Mouse (Mus musculus) forebrain, embryonic 10.5 days (tissue): ENCODE measurements around the gene C4bp. TPM values are rescaled to one million over a fixed set of nuclear protein-coding genes. Genes with fewer than 3 reads are reported as not detected.

Experiments
- DNase-seq: peaks from one replicate; pipeline ENCODE4 v3.0.0-alpha.2; 2017; ENCODE audit warnings: low spot score; ENCODE audit errors: extremely low spot score
- H3K27ac ChIP-seq: fragments of 300-500 bp; sonication (generic); 2 replicates; pipeline ENCODE4 v1.5.1; 2016; ENCODE audit warnings: mild to moderate bottlenecking
- H3K27me3 ChIP-seq: fragments of 300-500 bp; sonication (generic); 2 replicates; pipeline ENCODE4 v1.6.1; 2016; ENCODE audit warnings: mild to moderate bottlenecking; ENCODE audit not compliant: poor library complexity, severe bottlenecking
- H3K36me3 ChIP-seq: fragments of 300-500 bp; sonication (generic); replicated peaks from 2 replicates; pipeline ENCODE4 v1.6.1; 2016; ENCODE audit warnings: mild to moderate bottlenecking, moderate library complexity
- H3K4me1 ChIP-seq: fragments of 300-500 bp; sonication (generic); 2 replicates; pipeline ENCODE4 v1.6.1; 2016
- H3K4me3 ChIP-seq: fragments of 300-500 bp; sonication (generic); 2 replicates; pipeline ENCODE4 v1.5.1; 2016; ENCODE audit warnings: mild to moderate bottlenecking, moderate library complexity
- H3K9me3 ChIP-seq: fragments of 300-500 bp; sonication (generic); 2 replicates; pipeline ENCODE4 v1.6.1; 2016; ENCODE audit warnings: mild to moderate bottlenecking, moderate library complexity
- WGBS: fragments of 180-500 bp; shearing (Covaris S2); methylation state at CpG from one replicate; pipeline ENCODE4 v1.1.7; 2016; 5-methylcytosine and 5-hydroxymethylcytosine counted together
- polyA plus RNA-seq: library from polyadenylated mRNA; unstranded; fragments of >200 nt; fragmentation: Nextera tagmentation; extraction: Ambion mirVana; gene quantifications from 2 replicates; pipeline ENCODE4 v1.2.1, GENCODE M21; 2016

The C4bp gene
- polyA plus RNA-seq, 1 experiment from 2014 or later: not detected

GRCm38 (mm10) chr1:130640967-130641366, 20.5 kb downstream of the C4bp start:
- Histone ChIP-seq H3K4me1 (no peaks in the 10 kb centered on the region), H3K4me3 (no peak overlapping the region), H3K27me3 (no peaks in the 10 kb centered on the region), H3K36me3 (no peaks in the 10 kb centered on the region), H3K27ac (no peak overlapping the region), H3K9me3 (no peaks in the 10 kb centered on the region)
- DNase-seq: no peak

GRCm38 (mm10) chr1:130633761-130634410, 27.5 kb downstream of the C4bp start:
- no peaks in the 10 kb centered on the region for H3K36me3 ChIP-seq
- no peak overlapping the region for H3K4me3 ChIP-seq
- WGBS: 41% methylated on average over 16 of the region's 16 CpGs
- H3K27me3 ChIP-seq: no peaks in the 10 kb centered on the region
- no peaks in the 10 kb centered on the region for H3K9me3 ChIP-seq
- peak; percentile 68 for DNase-seq
- H3K27ac ChIP-seq: no peak overlapping the region
- H3K4me1 ChIP-seq: no peaks in the 10 kb centered on the region

- Histone ChIP-seq H3K27me3 (no peaks in the 10 kb centered on the region), H3K36me3 (no peaks in the 10 kb centered on the region), H3K4me3 (no peak overlapping the region), H3K4me1 (no peaks in the 10 kb centered on the region), H3K9me3 (no peaks in the 10 kb centered on the region), H3K27ac (no peak overlapping the region)
- 90% methylated on average over 8 of the region's 8 CpGs for WGBS
- no peak for DNase-seq
Observed at GRCm38 (mm10) chr1:130633316-130633715, 28.1 kb downstream of the C4bp start.

GRCm38 (mm10) chr1:130629521-130629920, 31.9 kb downstream of the C4bp start, which contains the start of gene Zp3r:
TSS of gene Zp3r (minus strand) at chr1:130629621.
- Histone ChIP-seq H3K27ac (no peak within 1 kb of the TSS), H3K27me3 (no peaks in the 10 kb centered on the region), H3K36me3 (no peaks in the 10 kb centered on the region), H3K4me3 (no peak within 1 kb of the TSS), H3K4me1 (no peaks in the 10 kb centered on the region), H3K9me3 (no peaks in the 10 kb centered on the region)
- no peak for DNase-seq
- 90% methylated on average over 2 of the region's 2 CpGs for WGBS

GRCm38 (mm10) chr1:130596291-130596690, 65.1 kb downstream of the C4bp start:
- Histone ChIP-seq H3K27ac (no peak overlapping the region), H3K9me3 (no peaks in the 10 kb centered on the region), H3K4me1 (no peaks in the 10 kb centered on the region), H3K4me3 (no peak overlapping the region), H3K27me3 (no peaks in the 10 kb centered on the region), H3K36me3 (no peaks in the 10 kb centered on the region)
- 92% methylated on average over 2 of the region's 2 CpGs for WGBS
- DNase-seq: no peak

GRCm38 (mm10) chr1:130588659-130589058, 72.8 kb downstream of the C4bp start:
- Histone ChIP-seq H3K4me1 (no peaks in the 10 kb centered on the region), H3K9me3 (no peaks in the 10 kb centered on the region), H3K27ac (no peak overlapping the region), H3K36me3 (no peaks in the 10 kb centered on the region), H3K27me3 (no peaks in the 10 kb centered on the region), H3K4me3 (no peak overlapping the region)
- 92% methylated on average over 9 of the region's 9 CpGs for WGBS
- no peak for DNase-seq

Other genes starting within 250 kb of the C4bp start
- gene Cd55b, start 238.6 kb downstream of the C4bp start, polyA plus RNA-seq: not detected in 2 replicates
- gene Cd55, start 198.9 kb downstream of the C4bp start, polyA plus RNA-seq: 1.3 and 1.6 TPM in 2 replicates
- gene Zp3r, start 32.0 kb downstream of the C4bp start, polyA plus RNA-seq: not detected in 2 replicates
- not detected in 2 replicates for gene Gm29427, start 54.2 kb upstream of the C4bp start, polyA plus RNA-seq
- gene Yod1, start 55.7 kb upstream of the C4bp start, polyA plus RNA-seq: 10.6 and 11.5 TPM in 2 replicates
- 4.5 and 5.7 TPM in 2 replicates for gene Pfkfb2, start 67.6 kb upstream of the C4bp start, polyA plus RNA-seq
- gene AA986860, start 70.3 kb upstream of the C4bp start, polyA plus RNA-seq: 0.42 and 0.64 TPM in 2 replicates
- gene Fcamr, start 139.3 kb upstream of the C4bp start, polyA plus RNA-seq: not detected in 2 replicates
- gene Pigr, start 165.1 kb upstream of the C4bp start, polyA plus RNA-seq: not detected in 2 replicates
- not detected in 2 replicates for gene Fcmr, start 204.0 kb upstream of the C4bp start, polyA plus RNA-seq
- gene Il24, start 225.8 kb upstream of the C4bp start, polyA plus RNA-seq: not detected in 2 replicates
- gene Il20, start 249.8 kb upstream of the C4bp start, polyA plus RNA-seq: not detected in 2 replicates